Mouse (Mus musculus) CH12.LX (cell line): ENCODE results near the gene Carf.

Experiments used
- CHD2 ChIP-seq: IDR thresholded peaks from 2 replicates; pipeline ENCODE4 v1.6.1; 2011; ENCODE audit warnings: low read length, improper control_type of control experiment
- CTCF ChIP-seq, 2 experiments: IDR thresholded peaks in 1 of 2; conservative IDR thresholded peaks in 1 of 2; 2 replicates each; pipeline ENCODE4 v1.5.1; 2011 to 2012; ENCODE audit warnings: low read depth in 2 of 2, low read length in 2 of 2, improper control_type of control experiment in 1 of 2, inconsistent platforms in 1 of 2, mild to moderate bottlenecking in 1 of 2, moderate library complexity in 1 of 2
- E2F4 ChIP-seq: IDR thresholded peaks from 2 replicates; pipeline ENCODE4 v1.6.1; 2011; ENCODE audit warnings: low read depth, low read length, improper control_type of control experiment; ENCODE audit not compliant: insufficient replicate concordance
- EP300 ChIP-seq: IDR thresholded peaks from 2 replicates; pipeline ENCODE4 v1.6.1; 2011; ENCODE audit warnings: low read length, improper control_type of control experiment
- MEF2A ChIP-seq: IDR thresholded peaks from 2 replicates; pipeline ENCODE4 v1.6.1; 2014; ENCODE audit warnings: low read depth, mild to moderate bottlenecking, inconsistent platforms, low read length, improper control_type of control experiment, borderline replicate concordance
- POLR2A ChIP-seq: IDR thresholded peaks from 2 replicates; pipeline ENCODE4 v1.6.1; 2011; ENCODE audit warnings: low read depth, mild to moderate bottlenecking, improper control_type of control experiment, low read length
- POLR2AphosphoS2 ChIP-seq: IDR thresholded peaks from 2 replicates; pipeline ENCODE4 v1.6.1; 2011; ENCODE audit warnings: low read depth, low read length, improper control_type of control experiment
- RCOR1 ChIP-seq: conservative IDR thresholded peaks from 2 replicates; pipeline ENCODE4 v1.6.1; 2012; ENCODE audit warnings: low read depth, mild to moderate bottlenecking, inconsistent platforms, low read length, improper control_type of control experiment
- SMC3 ChIP-seq: IDR thresholded peaks from 2 replicates; pipeline ENCODE4 v1.6.1; 2011; ENCODE audit warnings: low read depth, low read length, improper control_type of control experiment
- USF1 ChIP-seq: IDR thresholded peaks from 2 replicates; pipeline ENCODE4 v1.6.1; 2014; ENCODE audit warnings: low read depth, mild to moderate bottlenecking, inconsistent platforms, low read length, improper control_type of control experiment
- ZC3H11A ChIP-seq: IDR thresholded peaks from 2 replicates; pipeline ENCODE4 v1.6.1; 2012; ENCODE audit warnings: low read depth, mild to moderate bottlenecking, inconsistent platforms, low read length, improper control_type of control experiment
- ZNF384 ChIP-seq: IDR thresholded peaks from 2 replicates; pipeline ENCODE4 v1.6.1; 2012; ENCODE audit warnings: low read depth, low read length, improper control_type of control experiment, inconsistent platforms

GRCm38 (mm10) chr1:60196813-60197212 lies 98.8 kb downstream of the Carf start:
- TF ChIP-seq CTCF (conservative IDR thresholded peaks at IDR 0.05 in 1 of 2, IDR thresholded peaks at IDR 0.05 in 1 of 2; ENCODE audit: low read depth in 2 of 2, low read length in 2 of 2) (peak; percentile 23 to 71; a peak in 2 of 4 replicates), ZC3H11A (no peak), CHD2 (no peak), USF1 (no peak), ZNF384 (no peak), E2F4 (no peak), EP300 (no peak), MEF2A (no peak), POLR2A (no peak), SMC3 (peak; percentile 35), POLR2AphosphoS2 (no peak), RCOR1 (no peak)
